Mouse (Mus musculus): ENCODE data around the gene Cds1. TPM values are rescaled to one million over a fixed set of nuclear protein-coding genes. Genes with fewer than 3 reads are reported as not detected.

Cds1 gene
- polyA plus RNA-seq, 1 experiment = 22.7 TPM

GRCm38 (mm10) chr5:101802358-101803022, 37.6 kb downstream of the Cds1 start:
- no peak for TF ChIP-seq POLR2A (IDR thresholded peaks at IDR 0.05; ENCODE audit: control insufficient read depth, extremely low read depth, insufficient read depth, low read length, poor library complexity)
- no peak for TF ChIP-seq CTCF (IDR thresholded peaks at IDR 0.05; ENCODE audit: borderline replicate concordance, control insufficient read depth, extremely low read depth, insufficient read depth, low read length, poor library complexity)
- 91% methylated on average over 9 of the region's 9 CpGs for WGBS
- no peak for DNase-seq
- Histone ChIP-seq H3K27ac (ENCODE audit: control insufficient read depth, insufficient read depth, low read length) (no peak overlapping the region), H3K36me3 (ENCODE audit: control insufficient read depth, insufficient read depth, low read length) (no peaks in the 10 kb centered on the region), H3K4me3 (ENCODE audit: control insufficient read depth, insufficient read depth, low read length) (no peak overlapping the region), H3K4me1 (replicated peaks; ENCODE audit: control insufficient read depth, insufficient read depth, low read length) (no peaks in the 10 kb centered on the region), H3K27me3 (ENCODE audit: control insufficient read depth, insufficient read depth, low read length) (no peaks in the 10 kb centered on the region)

- 80% methylated on average over 6 of the region's 6 CpGs for WGBS
- no peak overlapping the region for H3K27ac ChIP-seq (ENCODE audit: control insufficient read depth, insufficient read depth, low read length)
- H3K4me3 ChIP-seq (ENCODE audit: control insufficient read depth, insufficient read depth, low read length) = no peak overlapping the region
- no peaks in the 10 kb centered on the region for H3K36me3 ChIP-seq (ENCODE audit: control insufficient read depth, insufficient read depth, low read length)
- H3K4me1 ChIP-seq (replicated peaks; ENCODE audit: control insufficient read depth, insufficient read depth, low read length) = no peaks in the 10 kb centered on the region
- no peaks in the 10 kb centered on the region for H3K27me3 ChIP-seq (ENCODE audit: control insufficient read depth, insufficient read depth, low read length)
- TF ChIP-seq POLR2A (IDR thresholded peaks at IDR 0.05; ENCODE audit: control insufficient read depth, extremely low read depth, insufficient read depth, low read length, poor library complexity) (no peak), CTCF (IDR thresholded peaks at IDR 0.05; ENCODE audit: borderline replicate concordance, control insufficient read depth, extremely low read depth, insufficient read depth, low read length, poor library complexity) (no peak)
- no peak for DNase-seq
Observed at GRCm38 (mm10) chr5:101811296-101812169, 46.6 kb downstream of the Cds1 start.

DNA sequence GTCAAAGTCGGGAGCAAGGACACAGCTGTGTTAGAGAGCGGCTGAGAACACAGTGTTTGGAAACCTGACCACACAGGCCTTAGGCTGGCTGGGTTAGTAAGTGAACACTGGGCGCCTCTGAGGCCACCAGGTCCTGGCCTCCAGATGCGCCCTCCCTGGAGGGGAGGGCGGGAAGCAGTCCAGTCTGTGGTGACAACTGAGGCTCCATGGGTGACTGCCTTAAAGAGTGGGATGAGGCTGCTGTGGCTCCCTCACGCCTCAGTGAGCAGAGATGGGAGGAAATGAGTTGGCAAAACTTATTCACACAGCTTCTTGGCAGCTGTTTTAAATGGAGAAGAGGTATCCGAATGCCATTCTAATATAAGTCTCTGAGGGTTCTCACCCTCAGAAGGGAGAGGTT, 51.9 kb downstream of the Cds1 start:
- no peak for TF ChIP-seq POLR2A (IDR thresholded peaks at IDR 0.05; ENCODE audit: control insufficient read depth, extremely low read depth, insufficient read depth, low read length, poor library complexity)
- TF ChIP-seq CTCF (IDR thresholded peaks at IDR 0.05; ENCODE audit: borderline replicate concordance, control insufficient read depth, extremely low read depth, insufficient read depth, low read length, poor library complexity) = no peak
- Histone ChIP-seq H3K36me3 (ENCODE audit: control insufficient read depth, insufficient read depth, low read length) (no peaks in the 10 kb centered on the region), H3K4me1 (replicated peaks; ENCODE audit: control insufficient read depth, insufficient read depth, low read length) (no peaks in the 10 kb centered on the region), H3K27ac (ENCODE audit: control insufficient read depth, insufficient read depth, low read length) (no peak overlapping the region), H3K4me3 (ENCODE audit: control insufficient read depth, insufficient read depth, low read length) (no peak overlapping the region), H3K27me3 (ENCODE audit: control insufficient read depth, insufficient read depth, low read length) (no peaks in the 10 kb centered on the region)
- DNase-seq = no peak
- WGBS = 11% methylated on average over 7 of the region's 7 CpGs

DNA sequence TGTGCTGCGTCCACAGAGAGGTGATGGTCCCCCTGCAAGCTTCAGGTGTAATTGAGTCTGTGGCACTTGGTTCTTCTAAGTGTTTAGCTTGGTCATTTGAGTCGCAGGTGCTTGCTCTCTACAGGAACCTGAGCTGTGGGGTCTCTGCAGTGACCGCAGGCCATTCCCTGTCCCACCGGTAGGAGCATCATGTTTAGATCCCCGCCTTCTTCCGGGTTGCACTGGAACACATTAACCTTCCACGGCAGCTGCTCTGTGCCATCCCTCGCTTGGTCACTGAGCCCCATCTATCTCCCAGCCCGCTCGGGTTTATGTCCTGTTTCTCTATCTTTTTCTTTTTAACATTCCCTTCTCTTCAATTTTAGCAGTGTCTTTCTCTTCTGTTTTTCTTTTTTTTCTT, 54.3 kb downstream of the Cds1 start:
- Histone ChIP-seq H3K4me1 (replicated peaks; ENCODE audit: control insufficient read depth, insufficient read depth, low read length) (no peaks in the 10 kb centered on the region), H3K36me3 (ENCODE audit: control insufficient read depth, insufficient read depth, low read length) (no peaks in the 10 kb centered on the region)

GRCm38 (mm10) chr5:101819844-101820243, 54.9 kb downstream of the Cds1 start:
- DNase-seq = no peak
- Histone ChIP-seq H3K27me3 (ENCODE audit: control insufficient read depth, insufficient read depth, low read length) (no peaks in the 10 kb centered on the region), H3K4me3 (ENCODE audit: control insufficient read depth, insufficient read depth, low read length) (no peak overlapping the region), H3K36me3 (ENCODE audit: control insufficient read depth, insufficient read depth, low read length) (no peaks in the 10 kb centered on the region), H3K4me1 (replicated peaks; ENCODE audit: control insufficient read depth, insufficient read depth, low read length) (no peaks in the 10 kb centered on the region), H3K27ac (ENCODE audit: control insufficient read depth, insufficient read depth, low read length) (no peak overlapping the region)
- WGBS = 89% methylated on average over 7 of the region's 7 CpGs
- TF ChIP-seq POLR2A (IDR thresholded peaks at IDR 0.05; ENCODE audit: control insufficient read depth, extremely low read depth, insufficient read depth, low read length, poor library complexity) (no peak), CTCF (IDR thresholded peaks at IDR 0.05; ENCODE audit: borderline replicate concordance, control insufficient read depth, extremely low read depth, insufficient read depth, low read length, poor library complexity) (no peak)

More for the DNA sequence above, 54.3 kb downstream of the Cds1 start:
- no peaks in the 10 kb centered on the region for H3K27me3 ChIP-seq (ENCODE audit: control insufficient read depth, insufficient read depth, low read length)
- no peak for TF ChIP-seq POLR2A (IDR thresholded peaks at IDR 0.05; ENCODE audit: control insufficient read depth, extremely low read depth, insufficient read depth, low read length, poor library complexity)
- TF ChIP-seq CTCF (IDR thresholded peaks at IDR 0.05; ENCODE audit: borderline replicate concordance, control insufficient read depth, extremely low read depth, insufficient read depth, low read length, poor library complexity) = no peak
- no peak overlapping the region for H3K27ac ChIP-seq (ENCODE audit: control insufficient read depth, insufficient read depth, low read length)
- DNase-seq = no peak
- H3K4me3 ChIP-seq (ENCODE audit: control insufficient read depth, insufficient read depth, low read length) = no peak overlapping the region
- WGBS = 94% methylated on average over 10 of the region's 10 CpGs

- DNase-seq = no peak
- Histone ChIP-seq H3K36me3 (ENCODE audit: control insufficient read depth, insufficient read depth, low read length) (no peaks in the 10 kb centered on the region), H3K27ac (ENCODE audit: control insufficient read depth, insufficient read depth, low read length) (no peak overlapping the region), H3K4me1 (replicated peaks; ENCODE audit: control insufficient read depth, insufficient read depth, low read length) (no peaks in the 10 kb centered on the region), H3K4me3 (ENCODE audit: control insufficient read depth, insufficient read depth, low read length) (no peak overlapping the region), H3K27me3 (ENCODE audit: control insufficient read depth, insufficient read depth, low read length) (no peaks in the 10 kb centered on the region)
- 93% methylated on average over 8 of the region's 8 CpGs for WGBS
- TF ChIP-seq POLR2A (IDR thresholded peaks at IDR 0.05; ENCODE audit: control insufficient read depth, extremely low read depth, insufficient read depth, low read length, poor library complexity) = no peak
- no peak for TF ChIP-seq CTCF (IDR thresholded peaks at IDR 0.05; ENCODE audit: borderline replicate concordance, control insufficient read depth, extremely low read depth, insufficient read depth, low read length, poor library complexity)
Observed at GRCm38 (mm10) chr5:101821052-101821451, 56.1 kb downstream of the Cds1 start.

Data from thymus, adult 2 months (tissue).